Mouse (Mus musculus) liver, embryonic 12.5 days (tissue): ENCODE data around the gene Dll1. TPM values are rescaled to one million over a fixed set of nuclear protein-coding genes. Genes with fewer than 3 reads are reported as not detected.

Experiments used
- ATAC-seq: fragments of 200-750 bp; cut with Nextera tagmentation; 2 replicates; pipeline ENCODE4 v1.8.0; 2017; ENCODE audit warnings: moderate number of reproducible peaks, mild to moderate bottlenecking, moderate library complexity
- H3K27ac ChIP-seq: fragments of 300-500 bp; sonication (generic); 2 replicates; pipeline ENCODE4 v1.5.1; 2016; ENCODE audit warnings: mild to moderate bottlenecking
- H3K27me3 ChIP-seq: fragments of 300-500 bp; sonication (generic); replicated peaks from 2 replicates; pipeline ENCODE4 v1.6.1; 2016; ENCODE audit warnings: mild to moderate bottlenecking, moderate library complexity
- H3K36me3 ChIP-seq: fragments of 300-500 bp; sonication (generic); 2 replicates; pipeline ENCODE4 v1.6.1; 2016; ENCODE audit warnings: mild to moderate bottlenecking, moderate library complexity
- H3K4me1 ChIP-seq: fragments of 300-500 bp; sonication (generic); 2 replicates; pipeline ENCODE4 v1.6.1; 2016
- H3K4me2 ChIP-seq: fragments of 300-500 bp; sonication (generic); 2 replicates; pipeline ENCODE4 v1.6.1; 2016; ENCODE audit warnings: mild to moderate bottlenecking, moderate library complexity
- H3K4me3 ChIP-seq: fragments of 300-500 bp; sonication (generic); 2 replicates; pipeline ENCODE4 v1.5.1; 2016; ENCODE audit warnings: mild to moderate bottlenecking, moderate library complexity
- H3K9ac ChIP-seq: fragments of 300-500 bp; sonication (generic); 2 replicates; pipeline ENCODE4 v1.6.1; 2016; ENCODE audit warnings: mild to moderate bottlenecking, moderate library complexity
- H3K9me3 ChIP-seq: fragments of 300-500 bp; sonication (generic); replicated peaks from 2 replicates; pipeline ENCODE4 v1.6.1; 2016; ENCODE audit warnings: mild to moderate bottlenecking, moderate library complexity
- WGBS: fragments of 180-500 bp; shearing (Covaris S2); methylation state at CpG from one replicate; pipeline ENCODE4 v1.1.7; 2016; ENCODE audit not compliant: insufficient replicate concordance; 5-methylcytosine and 5-hydroxymethylcytosine counted together
- polyA plus RNA-seq: library from polyadenylated mRNA; unstranded; fragments of >200 nt; fragmentation: Nextera tagmentation; extraction: Ambion mirVana; gene quantifications from 2 replicates; pipeline ENCODE4 v1.2.1, GENCODE M21; 2016

Gene Dll1
- polyA plus RNA-seq: 1.5 and 1.7 TPM in 2 replicates

DNA sequence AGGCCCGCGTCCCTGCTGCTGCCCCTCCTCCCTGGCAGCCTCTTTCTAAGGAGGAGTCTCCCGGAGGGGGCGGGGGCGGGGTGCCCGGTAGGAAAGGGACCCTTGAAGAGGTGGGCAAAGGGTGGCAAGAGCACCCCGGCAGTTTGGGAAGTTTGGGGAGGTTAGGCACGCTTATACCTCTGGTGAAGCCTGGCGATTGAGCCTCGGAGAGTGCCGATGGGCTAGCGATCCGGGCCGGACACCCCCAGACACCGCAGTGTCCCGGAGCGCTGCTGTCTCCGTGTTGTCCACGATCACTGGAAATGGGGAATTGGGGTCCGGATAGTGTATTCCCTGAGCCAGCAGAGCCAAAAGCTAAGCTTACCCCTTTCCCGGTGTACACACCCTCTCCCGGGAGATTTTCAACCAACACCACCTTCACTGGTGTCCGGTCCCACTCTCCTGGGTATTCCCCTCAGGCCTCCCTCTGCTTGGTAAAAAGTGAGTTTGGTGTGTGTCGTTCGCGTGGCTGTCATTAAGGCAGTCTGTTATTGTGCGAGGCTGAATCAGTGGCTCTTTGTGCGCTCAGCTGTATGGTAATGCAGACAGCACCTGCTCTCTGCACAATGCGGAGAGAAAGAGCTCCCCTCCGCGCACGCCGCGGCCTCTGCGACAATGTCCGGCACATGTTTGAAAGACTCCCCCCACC lies at the start of gene Dll1:
Dll1 (minus strand) TSS at position 379 of the 688 bp plus-strand sequence.
- 0 out of 2 replicates have a peak within 1 kb of the TSS, but pooled peaks have one; percentile 6 for H3K9ac ChIP-seq
- peak within 1 kb of the TSS; percentile 53 for H3K4me3 ChIP-seq
- no peak for ATAC-seq
- WGBS: 1% methylated on average over 36 of the region's 36 CpGs
- H3K36me3 ChIP-seq: no peaks in the 10 kb centered on the region
- peak within 1 kb of the TSS; percentile 73 for H3K4me2 ChIP-seq
- no peak within 1 kb of the TSS for H3K27ac ChIP-seq
- H3K27me3 ChIP-seq: peaks cover 100% of the 10 kb centered on the region
- peaks cover 45% of the 10 kb centered on the region for H3K4me1 ChIP-seq
- no peaks in the 10 kb centered on the region for H3K9me3 ChIP-seq

DNA sequence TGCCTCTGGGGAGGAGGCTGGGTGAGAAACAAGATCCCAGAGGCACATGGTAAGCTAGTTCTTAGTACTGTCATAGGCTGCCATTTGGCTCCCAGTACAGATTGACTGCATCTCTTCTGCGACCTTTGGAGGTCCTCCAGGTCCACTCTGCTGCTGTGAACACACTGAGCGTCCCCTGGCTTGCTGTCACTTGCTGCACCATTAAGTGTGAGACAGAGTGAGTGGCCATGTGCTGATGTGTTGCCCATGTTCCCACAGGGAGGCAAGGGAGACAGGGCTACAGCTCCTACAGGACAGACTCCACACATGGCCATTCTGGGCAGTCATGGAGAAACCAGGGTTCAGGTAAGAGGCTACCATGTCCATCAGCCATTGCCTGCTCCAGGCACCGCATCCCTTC lies 49.3 kb upstream of the Dll1 start:
- Histone ChIP-seq H3K36me3 (peaks cover 69% of the 10 kb centered on the region), H3K4me2 (no peak overlapping the region), H3K27me3 (no peaks in the 10 kb centered on the region), H3K4me3 (no peak overlapping the region), H3K9me3 (no peaks in the 10 kb centered on the region), H3K27ac (no peak overlapping the region), H3K4me1 (0 out of 2 replicates have a peak, but pooled peaks cover 7% of the 10 kb centered on the region), H3K9ac (no peak overlapping the region)
- ATAC-seq: no peak
- WGBS: 78% methylated on average over 3 of the region's 3 CpGs

DNA sequence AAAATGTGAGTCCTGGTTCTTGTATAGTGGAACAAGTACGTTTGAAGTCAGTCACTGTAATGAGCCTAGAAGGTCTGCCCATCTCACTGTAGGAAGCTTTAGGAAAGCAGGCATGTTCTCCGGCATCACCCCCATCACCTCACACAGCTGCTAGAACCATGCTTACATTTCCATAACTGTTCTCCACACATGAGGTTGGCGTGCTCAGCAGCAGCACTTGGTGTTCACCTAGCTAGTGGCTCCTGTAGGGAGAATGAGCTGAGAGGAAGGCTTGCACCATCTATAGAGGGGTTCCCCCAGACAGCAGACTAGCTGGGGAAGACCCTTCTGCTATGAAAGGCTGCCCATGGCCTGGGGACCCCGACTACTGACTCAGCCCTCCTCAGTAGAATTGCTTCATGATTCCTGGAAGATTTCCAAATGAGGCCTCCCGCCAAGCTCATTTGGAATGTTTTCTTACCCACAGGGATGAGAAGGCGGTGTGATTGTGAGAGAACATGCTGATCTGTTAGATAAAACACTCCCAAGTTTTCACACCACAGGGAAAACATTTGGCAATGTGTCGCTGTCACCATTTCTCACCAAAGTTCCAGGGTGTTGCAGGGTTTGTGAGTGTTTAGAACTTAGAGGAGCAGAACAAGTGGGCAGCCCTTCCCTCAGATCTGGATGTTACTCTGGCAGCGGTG lies 46.6 kb upstream of the Dll1 start:
- Histone ChIP-seq H3K27me3 (no peaks in the 10 kb centered on the region), H3K9me3 (no peaks in the 10 kb centered on the region), H3K4me2 (no peak overlapping the region), H3K4me1 (no peaks in the 10 kb centered on the region), H3K36me3 (peaks cover 63% of the 10 kb centered on the region), H3K27ac (no peak overlapping the region), H3K9ac (no peak overlapping the region), H3K4me3 (no peak overlapping the region)
- ATAC-seq: no peak
- WGBS: 73% methylated on average over 8 of the region's 8 CpGs

DNA sequence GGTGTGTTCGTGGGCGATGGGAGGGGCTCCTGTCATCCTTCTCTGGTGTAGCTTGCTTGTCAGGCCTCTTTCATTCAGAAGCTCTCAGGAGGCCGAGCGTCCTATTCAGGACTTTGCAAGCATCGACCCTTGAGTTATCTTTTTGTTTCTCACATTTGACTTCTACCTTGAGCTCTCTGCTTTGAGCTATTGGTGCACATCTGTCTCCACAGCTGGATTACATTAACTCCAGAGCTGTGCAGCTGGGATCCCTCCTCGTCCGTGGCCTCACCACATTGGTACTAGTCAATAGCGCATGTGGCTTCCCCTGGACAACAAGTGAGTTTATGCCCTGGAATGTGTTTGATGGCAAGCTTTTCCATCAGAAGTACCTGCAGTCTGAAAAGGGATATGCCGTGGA lies 46.0 kb upstream of the Dll1 start:
- no peak overlapping the region for H3K4me2 ChIP-seq
- ATAC-seq: no peak
- no peak overlapping the region for H3K4me3 ChIP-seq
- no peaks in the 10 kb centered on the region for H3K27me3 ChIP-seq
- WGBS: 87% methylated on average over 9 of the region's 9 CpGs
- no peaks in the 10 kb centered on the region for H3K9me3 ChIP-seq
- H3K36me3 ChIP-seq: peaks cover 67% of the 10 kb centered on the region
- no peak overlapping the region for H3K27ac ChIP-seq
- H3K4me1 ChIP-seq: no peaks in the 10 kb centered on the region
- no peak overlapping the region for H3K9ac ChIP-seq

DNA sequence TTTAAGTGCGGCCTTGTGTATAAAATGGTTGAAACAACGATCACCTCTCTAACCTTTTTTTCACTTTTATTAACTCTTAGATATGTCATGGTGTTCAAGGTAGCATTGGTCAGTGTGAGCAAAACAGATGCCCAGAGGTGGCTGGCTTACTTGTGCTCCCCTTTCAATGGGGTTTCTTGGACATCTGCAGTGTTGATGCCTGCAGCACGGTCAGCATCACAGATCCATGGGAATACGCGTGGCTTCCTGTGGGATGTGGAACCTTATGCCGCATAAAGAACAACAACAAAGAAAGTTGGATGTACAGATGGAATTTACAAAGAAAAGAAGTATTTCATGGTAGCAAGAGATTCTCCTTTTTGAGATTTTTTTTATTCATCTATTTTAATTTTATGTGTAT lies 44.8 kb upstream of the Dll1 start:
- H3K36me3 ChIP-seq: peaks cover 69% of the 10 kb centered on the region
- no peak overlapping the region for H3K4me2 ChIP-seq
- 81% methylated on average over 6 of the region's 6 CpGs for WGBS
- H3K27me3 ChIP-seq: no peaks in the 10 kb centered on the region
- H3K9me3 ChIP-seq: no peaks in the 10 kb centered on the region
- H3K4me1 ChIP-seq: no peaks in the 10 kb centered on the region
- H3K4me3 ChIP-seq: no peak overlapping the region
- ATAC-seq: no peak
- H3K9ac ChIP-seq: no peak overlapping the region
- no peak overlapping the region for H3K27ac ChIP-seq

DNA sequence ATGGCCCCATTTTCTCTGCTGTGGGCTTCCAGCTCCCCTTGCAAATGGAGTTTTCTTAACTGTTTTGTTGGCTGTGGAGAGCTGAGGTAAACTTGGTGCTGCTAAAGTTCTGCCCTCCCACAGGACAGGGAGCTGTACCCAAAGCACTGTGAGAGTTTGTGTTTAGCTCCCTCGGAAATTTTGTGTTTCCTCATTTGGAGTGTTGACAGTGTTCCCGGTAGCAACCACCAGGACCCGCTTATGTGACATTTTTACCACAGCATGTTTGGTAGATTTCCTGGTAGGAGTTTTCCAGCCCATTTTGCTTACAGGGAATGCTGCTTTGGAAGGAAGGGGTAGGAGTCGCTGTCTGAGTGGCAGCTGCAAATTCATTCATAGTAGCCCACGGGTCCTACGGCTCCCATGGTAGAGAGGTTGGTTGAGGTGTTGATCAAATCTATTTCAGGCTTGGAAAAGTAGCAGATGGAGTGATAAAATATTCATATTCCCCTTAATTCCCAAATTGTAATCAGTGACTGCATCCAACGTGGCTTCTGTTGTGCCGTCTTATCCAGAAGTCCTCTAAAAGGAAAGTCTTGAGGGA lies 43.4 kb upstream of the Dll1 start:
- Histone ChIP-seq H3K9ac (no peak overlapping the region), H3K36me3 (peaks cover 70% of the 10 kb centered on the region), H3K4me2 (no peak overlapping the region), H3K27me3 (no peaks in the 10 kb centered on the region), H3K9me3 (no peaks in the 10 kb centered on the region), H3K4me3 (no peak overlapping the region), H3K4me1 (no peaks in the 10 kb centered on the region), H3K27ac (no peak overlapping the region)
- 78% methylated on average over 8 of the region's 8 CpGs for WGBS
- ATAC-seq: no peak

DNA sequence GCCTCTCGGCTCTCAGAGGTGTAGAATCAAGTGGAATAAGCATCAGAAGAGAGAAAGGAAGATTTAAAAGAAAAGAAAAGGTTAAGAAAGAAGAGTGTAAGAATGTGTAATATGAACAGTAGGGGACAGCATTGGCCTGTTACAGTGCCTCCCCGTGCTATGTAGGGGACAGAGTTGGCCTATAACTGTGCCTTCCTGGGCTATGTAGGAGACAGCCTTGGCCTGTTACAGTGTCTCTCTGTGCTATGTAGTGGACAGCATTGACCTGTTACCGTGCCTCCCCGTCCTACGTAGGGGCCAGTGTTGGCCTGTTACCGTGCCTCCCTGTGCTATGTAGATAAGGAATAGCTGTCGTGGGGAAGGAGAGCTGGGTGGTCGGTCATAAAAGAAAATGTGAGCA lies 42.9 kb upstream of the Dll1 start:
- no peaks in the 10 kb centered on the region for H3K4me1 ChIP-seq
- no peaks in the 10 kb centered on the region for H3K27me3 ChIP-seq
- peaks cover 70% of the 10 kb centered on the region for H3K36me3 ChIP-seq
- H3K4me3 ChIP-seq: no peak overlapping the region
- H3K9ac ChIP-seq: no peak overlapping the region
- no peak overlapping the region for H3K4me2 ChIP-seq
- 60% methylated on average over 8 of the region's 8 CpGs for WGBS
- ATAC-seq: peak; percentile 40; the same call in 1 of the 2 replicates
- no peak overlapping the region for H3K27ac ChIP-seq
- H3K9me3 ChIP-seq: no peaks in the 10 kb centered on the region

DNA sequence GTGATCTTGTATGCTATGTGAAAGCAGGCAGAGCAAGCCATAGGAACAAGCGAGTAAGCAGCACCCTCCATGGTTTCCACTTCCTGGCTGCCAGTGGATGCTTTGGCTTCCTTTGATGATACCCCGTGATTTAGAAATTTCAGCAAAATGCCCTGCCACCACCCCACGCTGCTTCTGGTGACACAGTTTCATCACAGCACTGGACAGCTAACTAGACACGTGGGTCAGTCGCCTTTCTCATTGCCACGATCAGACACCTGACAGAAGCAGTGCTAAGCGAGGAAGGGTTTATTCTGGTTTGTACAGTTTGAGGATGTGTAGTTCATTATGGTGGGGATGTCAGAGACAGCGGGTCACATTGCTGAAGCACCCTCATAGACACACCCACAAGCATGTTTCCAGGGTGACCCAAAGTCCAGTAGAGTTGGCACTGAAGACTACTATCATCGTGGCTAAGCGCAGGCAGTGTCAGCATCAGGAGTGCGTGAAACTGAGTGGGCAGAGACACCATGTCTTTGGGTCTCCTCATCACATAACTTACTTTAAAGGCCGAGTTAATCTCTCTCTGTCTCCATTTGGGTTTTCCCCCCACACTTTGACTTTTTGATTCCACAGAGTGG lies 40.0 kb upstream of the Dll1 start:
- H3K4me3 ChIP-seq: no peak overlapping the region
- H3K4me1 ChIP-seq: no peaks in the 10 kb centered on the region
- H3K27me3 ChIP-seq: no peaks in the 10 kb centered on the region
- 82% methylated on average over 12 of the region's 12 CpGs for WGBS
- no peaks in the 10 kb centered on the region for H3K9me3 ChIP-seq
- no peak overlapping the region for H3K4me2 ChIP-seq
- peaks cover 59% of the 10 kb centered on the region for H3K36me3 ChIP-seq
- no peak overlapping the region for H3K9ac ChIP-seq
- no peak overlapping the region for H3K27ac ChIP-seq
- no peak for ATAC-seq

DNA sequence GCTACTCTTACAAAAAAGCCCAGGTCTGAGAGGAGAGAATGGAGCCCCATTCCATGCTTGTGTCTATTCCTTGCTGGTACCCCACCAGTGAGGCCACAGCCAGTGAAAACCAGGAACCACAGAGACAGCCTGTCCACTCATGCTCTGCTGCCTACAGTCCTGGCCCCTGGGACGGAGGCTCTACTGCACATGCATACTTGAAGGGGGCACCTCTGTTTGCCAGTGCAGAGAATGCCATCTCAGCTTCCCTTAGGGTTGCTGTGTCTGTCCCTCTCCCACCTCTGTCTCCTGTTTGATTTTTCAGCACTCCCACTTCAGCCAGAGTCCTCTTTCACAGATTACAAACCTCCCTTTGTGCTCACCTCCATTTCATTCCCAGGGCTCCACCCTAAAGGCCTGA lies 34.2 kb upstream of the Dll1 start:
- 95% methylated on average over 1 of the region's 1 CpGs for WGBS

DNA sequence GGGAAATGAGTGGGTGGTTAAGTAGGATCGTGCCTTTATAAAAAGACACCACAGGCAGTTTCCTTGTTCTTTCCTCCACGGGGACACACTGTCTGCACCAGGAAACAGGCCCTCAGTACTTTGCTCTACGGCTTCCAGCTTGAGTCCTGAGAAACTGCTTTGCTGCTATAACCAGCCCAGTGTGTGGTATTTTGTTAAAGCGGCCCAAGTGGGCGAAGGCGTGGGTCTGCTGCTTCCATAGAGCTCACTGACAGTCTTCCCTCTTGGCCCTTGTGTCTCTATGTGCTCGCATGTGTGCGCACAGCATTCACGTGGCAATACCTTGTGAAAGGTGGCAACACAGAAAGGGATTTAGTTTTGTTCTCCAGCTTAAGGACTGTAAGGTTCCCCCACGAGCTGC lies 32.6 kb upstream of the Dll1 start:
- peaks cover 52% of the 10 kb centered on the region for H3K36me3 ChIP-seq
- H3K27ac ChIP-seq: no peak overlapping the region
- H3K27me3 ChIP-seq: no peaks in the 10 kb centered on the region
- WGBS: 77% methylated on average over 10 of the region's 10 CpGs
- no peaks in the 10 kb centered on the region for H3K9me3 ChIP-seq
- no peak overlapping the region for H3K9ac ChIP-seq
- H3K4me1 ChIP-seq: no peaks in the 10 kb centered on the region
- ATAC-seq: no peak
- H3K4me3 ChIP-seq: no peak overlapping the region
- no peak overlapping the region for H3K4me2 ChIP-seq

More for the DNA sequence above, 34.2 kb upstream of the Dll1 start:
- H3K4me1 ChIP-seq: no peaks in the 10 kb centered on the region
- ATAC-seq: no peak
- H3K9ac ChIP-seq: no peak overlapping the region
- H3K9me3 ChIP-seq: no peaks in the 10 kb centered on the region
- no peak overlapping the region for H3K4me3 ChIP-seq
- H3K36me3 ChIP-seq: peaks cover 59% of the 10 kb centered on the region
- H3K4me2 ChIP-seq: no peak overlapping the region
- H3K27me3 ChIP-seq: no peaks in the 10 kb centered on the region
- H3K27ac ChIP-seq: no peak overlapping the region

DNA sequence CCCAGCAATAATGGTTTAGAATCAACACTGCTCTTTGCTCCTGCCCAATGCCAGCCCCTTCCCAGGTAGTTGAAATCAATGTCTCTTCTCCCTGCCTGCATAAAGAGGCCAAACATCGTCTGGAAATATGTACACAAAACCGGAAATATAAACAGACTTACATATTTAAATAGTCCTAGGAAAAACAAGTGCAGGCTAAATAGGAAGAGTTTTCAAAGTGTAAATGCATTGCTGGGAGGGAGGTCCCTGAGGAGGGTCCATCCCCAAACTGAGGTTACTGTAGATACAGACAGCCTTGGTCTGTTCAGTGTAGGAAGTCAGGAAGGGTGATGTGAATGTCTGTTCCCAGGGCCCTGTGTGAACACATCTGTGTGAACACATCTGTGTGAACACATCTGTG lies 29.9 kb upstream of the Dll1 start:
- no peak overlapping the region for H3K4me3 ChIP-seq
- no peak for ATAC-seq
- WGBS: 73% methylated on average over 2 of the region's 2 CpGs

DNA sequence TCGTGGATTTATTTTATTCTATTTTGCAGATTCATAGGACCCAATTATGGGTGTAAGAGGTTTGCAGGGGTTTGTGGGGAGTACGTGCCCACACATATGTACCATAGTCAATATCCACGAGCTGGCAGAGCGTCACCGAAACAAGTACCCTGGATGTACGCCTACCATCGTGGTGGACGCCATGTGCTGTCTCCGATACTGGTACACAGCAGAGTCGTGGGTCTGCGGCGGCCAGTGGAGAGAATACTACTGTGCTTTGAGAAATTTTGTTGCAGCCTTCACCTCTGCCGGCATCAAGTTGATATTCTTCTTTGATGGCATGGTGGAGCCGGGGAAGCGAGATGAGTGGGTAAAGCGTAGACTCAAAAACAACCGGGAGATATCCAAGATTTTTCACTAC lies 25.0 kb upstream of the Dll1 start:
- peaks cover 8% of the 10 kb centered on the region for H3K4me1 ChIP-seq
- ATAC-seq: no peak
- peaks cover 35% of the 10 kb centered on the region for H3K36me3 ChIP-seq
- no peak overlapping the region for H3K4me2 ChIP-seq
- no peak overlapping the region for H3K27ac ChIP-seq
- H3K9me3 ChIP-seq: no peaks in the 10 kb centered on the region
- H3K27me3 ChIP-seq: no peaks in the 10 kb centered on the region
- no peak overlapping the region for H3K4me3 ChIP-seq
- 87% methylated on average over 17 of the region's 17 CpGs for WGBS
- no peak overlapping the region for H3K9ac ChIP-seq

More for the DNA sequence above, 29.9 kb upstream of the Dll1 start:
- Histone ChIP-seq H3K27ac (no peak overlapping the region), H3K27me3 (no peaks in the 10 kb centered on the region), H3K9ac (no peak overlapping the region), H3K9me3 (no peaks in the 10 kb centered on the region), H3K4me1 (no peaks in the 10 kb centered on the region), H3K4me2 (no peak overlapping the region), H3K36me3 (peaks cover 64% of the 10 kb centered on the region)
